Mouse (Mus musculus) stomach, embryonic 15.5 days (tissue): ENCODE data around the gene Atp1a2. TPM values are rescaled to one million over a fixed set of nuclear protein-coding genes. Genes with fewer than 3 reads are reported as not detected.

Experiments used
- ATAC-seq: fragments of 200-750 bp; cut with Nextera tagmentation; 2 replicates; pipeline ENCODE4 v1.8.0; 2017; ENCODE audit warnings: low read depth, moderate number of reproducible peaks, moderate TSS enrichment; ENCODE audit not compliant: insufficient read depth, low FRiP score
- H3K27ac ChIP-seq: fragments of 300-500 bp; sonication (generic); 2 replicates; pipeline ENCODE4 v1.5.1; 2015; ENCODE audit warnings: mild to moderate bottlenecking, inconsistent platforms
- H3K27me3 ChIP-seq: fragments of 300-500 bp; sonication (generic); replicated peaks from 2 replicates; pipeline ENCODE4 v1.6.1; 2015; ENCODE audit warnings: inconsistent platforms
- H3K36me3 ChIP-seq: fragments of 300-500 bp; sonication (generic); 2 replicates; pipeline ENCODE4 v1.6.1; 2015; ENCODE audit warnings: inconsistent platforms
- H3K4me1 ChIP-seq: fragments of 300-500 bp; sonication (generic); 2 replicates; pipeline ENCODE4 v1.6.1; 2015; ENCODE audit warnings: inconsistent platforms
- H3K4me2 ChIP-seq: fragments of 300-500 bp; sonication (generic); 2 replicates; pipeline ENCODE4 v1.6.1; 2015; ENCODE audit warnings: mild to moderate bottlenecking, inconsistent platforms
- H3K4me3 ChIP-seq: fragments of 300-500 bp; sonication (generic); replicated peaks from 2 replicates; pipeline ENCODE4 v1.5.1; 2015; ENCODE audit warnings: inconsistent platforms
- H3K9ac ChIP-seq: fragments of 300-500 bp; sonication (generic); 2 replicates; pipeline ENCODE4 v1.6.1; 2015; ENCODE audit warnings: inconsistent platforms
- H3K9me3 ChIP-seq: fragments of 300-500 bp; sonication (generic); 2 replicates; pipeline ENCODE4 v1.6.1; 2016; ENCODE audit warnings: inconsistent platforms
- WGBS: fragments of 180-500 bp; shearing (Covaris S2); methylation state at CpG from one replicate; pipeline ENCODE4 v1.1.7; 2015; 5-methylcytosine and 5-hydroxymethylcytosine counted together
- polyA plus RNA-seq: library from polyadenylated mRNA; unstranded; fragments of >200 nt; fragmentation: Nextera tagmentation; extraction: Ambion mirVana; gene quantifications from 2 replicates; pipeline ENCODE4 v1.2.1, GENCODE M21; 2015

Gene Atp1a2
- polyA plus RNA-seq, 1 experiment from 2014 or later: 4.2 TPM

GRCm38 (mm10) chr1:172279768-172280509, 17.9 kb downstream of the Atp1a2 start:
- Histone ChIP-seq H3K27me3 (no peaks in the 10 kb centered on the region), H3K9ac (no peak overlapping the region), H3K36me3 (no peaks in the 10 kb centered on the region), H3K4me2 (no peak overlapping the region), H3K4me1 (no peaks in the 10 kb centered on the region), H3K9me3 (no peaks in the 10 kb centered on the region), H3K27ac (no peak overlapping the region), H3K4me3 (no peak overlapping the region)
- 79% methylated on average over 16 of the region's 16 CpGs for WGBS
- no peak for ATAC-seq

- Histone ChIP-seq H3K36me3 (no peaks in the 10 kb centered on the region), H3K4me1 (no peaks in the 10 kb centered on the region), H3K27ac (no peak overlapping the region), H3K9me3 (no peaks in the 10 kb centered on the region), H3K4me2 (no peak overlapping the region), H3K4me3 (no peak overlapping the region), H3K9ac (no peak overlapping the region), H3K27me3 (no peaks in the 10 kb centered on the region)
- WGBS: 88% methylated on average over 13 of the region's 13 CpGs
- no peak for ATAC-seq
Observed at GRCm38 (mm10) chr1:172278328-172278727, 19.5 kb downstream of the Atp1a2 start.

GRCm38 (mm10) chr1:172277172-172277571, 20.7 kb downstream of the Atp1a2 start:
- 71% methylated on average over 3 of the region's 3 CpGs for WGBS

GRCm38 (mm10) chr1:172274547-172274946, 23.3 kb downstream of the Atp1a2 start:
- 74% methylated on average over 5 of the region's 5 CpGs for WGBS
- Histone ChIP-seq H3K27ac (no peak overlapping the region), H3K36me3 (no peaks in the 10 kb centered on the region), H3K4me2 (no peak overlapping the region), H3K9ac (no peak overlapping the region), H3K9me3 (no peaks in the 10 kb centered on the region), H3K27me3 (no peaks in the 10 kb centered on the region), H3K4me3 (no peak overlapping the region), H3K4me1 (no peaks in the 10 kb centered on the region)
- ATAC-seq: no peak

More at GRCm38 (mm10) chr1:172277172-172277571, 20.7 kb downstream of the Atp1a2 start:
- Histone ChIP-seq H3K4me2 (no peak overlapping the region), H3K9me3 (no peaks in the 10 kb centered on the region), H3K4me3 (no peak overlapping the region), H3K27ac (no peak overlapping the region), H3K36me3 (no peaks in the 10 kb centered on the region), H3K27me3 (no peaks in the 10 kb centered on the region), H3K4me1 (no peaks in the 10 kb centered on the region), H3K9ac (no peak overlapping the region)
- no peak for ATAC-seq

- no peak overlapping the region for H3K4me2 ChIP-seq
- H3K9me3 ChIP-seq: no peaks in the 10 kb centered on the region
- ATAC-seq: no peak
- no peaks in the 10 kb centered on the region for H3K4me1 ChIP-seq
- H3K36me3 ChIP-seq: no peaks in the 10 kb centered on the region
- H3K27me3 ChIP-seq: no peaks in the 10 kb centered on the region
- WGBS: 58% methylated on average over 5 of the region's 5 CpGs
- H3K4me3 ChIP-seq: no peak overlapping the region
- no peak overlapping the region for H3K9ac ChIP-seq
- H3K27ac ChIP-seq: no peak overlapping the region
Observed at GRCm38 (mm10) chr1:172274116-172274515, 23.7 kb downstream of the Atp1a2 start.

GRCm38 (mm10) chr1:172273386-172273785, 24.5 kb downstream of the Atp1a2 start:
- 78% methylated on average over 6 of the region's 6 CpGs for WGBS
- Histone ChIP-seq H3K9me3 (no peaks in the 10 kb centered on the region), H3K4me1 (no peaks in the 10 kb centered on the region), H3K36me3 (no peaks in the 10 kb centered on the region), H3K27me3 (no peaks in the 10 kb centered on the region), H3K27ac (no peak overlapping the region), H3K4me2 (no peak overlapping the region), H3K4me3 (no peak overlapping the region), H3K9ac (no peak overlapping the region)
- no peak for ATAC-seq

- Histone ChIP-seq H3K4me2 (no peak overlapping the region), H3K27ac (no peak overlapping the region), H3K27me3 (no peaks in the 10 kb centered on the region), H3K9ac (no peak overlapping the region), H3K9me3 (no peaks in the 10 kb centered on the region), H3K4me3 (no peak overlapping the region), H3K4me1 (no peaks in the 10 kb centered on the region), H3K36me3 (no peaks in the 10 kb centered on the region)
- ATAC-seq: no peak
- WGBS: 67% methylated on average over 10 of the region's 10 CpGs
Observed at GRCm38 (mm10) chr1:172271765-172272164, 26.1 kb downstream of the Atp1a2 start.

- WGBS: 79% methylated on average over 3 of the region's 3 CpGs
- no peaks in the 10 kb centered on the region for H3K27me3 ChIP-seq
- H3K9me3 ChIP-seq: no peaks in the 10 kb centered on the region
- no peak overlapping the region for H3K27ac ChIP-seq
- no peak for ATAC-seq
- no peaks in the 10 kb centered on the region for H3K36me3 ChIP-seq
- H3K4me2 ChIP-seq: no peak overlapping the region
- H3K9ac ChIP-seq: no peak overlapping the region
- no peak overlapping the region for H3K4me3 ChIP-seq
- no peaks in the 10 kb centered on the region for H3K4me1 ChIP-seq
Observed at GRCm38 (mm10) chr1:172271208-172271607, 26.7 kb downstream of the Atp1a2 start.

- Histone ChIP-seq H3K27ac (no peak within 1 kb of the TSS), H3K4me3 (no peak within 1 kb of the TSS), H3K4me2 (no peak within 1 kb of the TSS), H3K27me3 (no peaks in the 10 kb centered on the region), H3K9ac (no peak within 1 kb of the TSS), H3K9me3 (no peaks in the 10 kb centered on the region), H3K36me3 (no peaks in the 10 kb centered on the region), H3K4me1 (no peaks in the 10 kb centered on the region)
- WGBS: 63% methylated on average over 8 of the region's 8 CpGs
- no peak for ATAC-seq
Observed at GRCm38 (mm10) chr1:172261477-172262078, 36.3 kb downstream of the Atp1a2 start, which contains the start of gene Igsf8. Gene Igsf8, plus strand, starts transcription at chr1:172261641.

GRCm38 (mm10) chr1:172258314-172258713, 39.5 kb downstream of the Atp1a2 start, which contains the start of gene Atp1a4:
Gene Atp1a4, minus strand, starts transcription at chr1:172258414.
- Histone ChIP-seq H3K9me3 (no peaks in the 10 kb centered on the region), H3K4me1 (no peaks in the 10 kb centered on the region), H3K4me3 (no peak within 1 kb of the TSS), H3K27me3 (no peaks in the 10 kb centered on the region), H3K4me2 (no peak within 1 kb of the TSS), H3K36me3 (no peaks in the 10 kb centered on the region), H3K9ac (no peak within 1 kb of the TSS), H3K27ac (no peak within 1 kb of the TSS)
- ATAC-seq: no peak
- 93% methylated on average over 6 of the region's 6 CpGs for WGBS

- no peak overlapping the region for H3K4me3 ChIP-seq
- no peaks in the 10 kb centered on the region for H3K9me3 ChIP-seq
- ATAC-seq: no peak; the same call in 1 of the 2 replicates
- no peak overlapping the region for H3K27ac ChIP-seq
- H3K36me3 ChIP-seq: no peaks in the 10 kb centered on the region
- H3K4me1 ChIP-seq: 0 out of 2 replicates have a peak, but pooled peaks cover 4% of the 10 kb centered on the region
- no peak overlapping the region for H3K4me2 ChIP-seq
- no peak overlapping the region for H3K9ac ChIP-seq
- WGBS: 48% methylated on average over 2 of the region's 2 CpGs
- 0 out of 2 replicates have a peak, but pooled peaks cover 11% of the 10 kb centered on the region for H3K27me3 ChIP-seq
Observed at GRCm38 (mm10) chr1:172247679-172248078, 50.2 kb downstream of the Atp1a2 start.

GRCm38 (mm10) chr1:172247216-172247615, 50.6 kb downstream of the Atp1a2 start:
- no peak for ATAC-seq
- no peaks in the 10 kb centered on the region for H3K9me3 ChIP-seq
- H3K9ac ChIP-seq: no peak overlapping the region
- H3K4me2 ChIP-seq: no peak overlapping the region
- no peak overlapping the region for H3K4me3 ChIP-seq
- H3K27ac ChIP-seq: no peak overlapping the region
- H3K27me3 ChIP-seq: 0 out of 2 replicates have a peak, but pooled peaks cover 11% of the 10 kb centered on the region
- H3K4me1 ChIP-seq: 0 out of 2 replicates have a peak, but pooled peaks cover 4% of the 10 kb centered on the region
- 73% methylated on average over 4 of the region's 4 CpGs for WGBS
- no peaks in the 10 kb centered on the region for H3K36me3 ChIP-seq
